Mouse (Mus musculus) mouse embryonic stem cell (cell line): ENCODE measurements around the gene Dnajc9.

Experiments used
- in situ Hi-C, 2 experiments: fragments of 300-500 bp; cut with MboI; formaldehyde crosslinking; loops; 1 replicate in 1 of 2; 3 replicates in 1 of 2; pipeline ENCODE4 v1.14.3; 2019 to 2020; ENCODE audit warnings: low sequenced_read_pairs in 2 of 2, low pct_unique_long_range_greater_than_20kb in 1 of 2, mixed read lengths in 1 of 2; ENCODE audit not compliant: unreplicated experiment in 1 of 2

The Dnajc9 gene

DNA sequence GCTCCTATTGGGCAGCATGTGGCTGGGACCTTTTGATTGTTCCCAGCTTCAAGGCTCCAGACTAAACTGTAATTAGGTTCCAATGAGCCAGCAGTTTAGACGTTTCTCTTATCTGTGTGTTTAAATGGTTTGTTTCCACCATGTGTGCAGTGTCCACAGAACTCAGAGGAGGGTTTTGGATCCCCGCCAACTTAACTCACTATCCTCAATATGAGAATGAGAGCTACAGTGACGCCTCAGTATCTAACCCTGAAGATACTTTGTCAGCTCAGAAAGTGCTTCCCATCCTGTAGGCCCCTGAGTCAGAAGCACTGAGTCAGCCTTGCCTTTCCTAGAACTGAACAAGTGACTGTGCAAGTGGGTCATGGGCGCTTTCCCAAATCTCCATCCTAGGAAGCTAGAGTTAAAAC lies 11.6 kb downstream of the Dnajc9 start:
- in situ Hi-C loops = no loop called here

DNA sequence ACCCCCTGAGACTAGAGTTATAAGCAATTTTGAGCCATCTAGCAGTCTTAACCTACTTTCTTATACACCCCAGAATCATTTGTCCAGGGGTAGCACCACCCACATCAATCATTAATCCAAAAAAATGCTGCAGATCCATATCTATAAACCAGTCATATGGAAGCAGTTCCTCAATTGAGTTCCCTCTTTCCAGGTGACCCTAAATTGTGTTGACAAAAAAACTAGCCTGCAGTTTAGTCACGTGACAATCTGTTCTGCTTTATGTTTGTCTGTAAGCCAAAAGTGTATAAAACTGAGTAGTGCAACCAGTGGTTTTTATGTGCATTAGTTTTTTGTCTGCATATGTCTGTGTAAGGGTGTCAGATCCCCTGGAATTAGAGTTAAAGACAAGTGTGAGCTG lies 16.9 kb downstream of the Dnajc9 start:
- in situ Hi-C loops = no loop called here

DNA sequence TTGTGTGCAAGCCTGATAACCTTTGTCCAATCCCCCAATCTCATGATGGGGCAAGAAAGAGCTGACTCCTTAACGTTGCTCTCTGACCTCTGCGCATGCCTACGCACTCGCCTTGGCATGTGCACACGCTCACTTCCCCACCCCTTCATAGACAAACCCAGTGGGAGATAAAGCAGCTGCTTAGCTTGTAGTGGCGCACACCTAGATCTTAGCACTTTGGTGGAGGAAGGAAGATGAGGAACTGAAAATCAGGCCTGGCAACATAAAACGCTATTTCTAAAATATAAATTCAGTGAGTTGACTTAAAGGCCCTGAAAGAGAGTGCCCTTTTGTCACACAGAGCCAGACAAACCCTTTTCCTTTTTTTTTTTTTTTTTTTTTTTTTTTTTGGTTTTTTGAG lies 17.9 kb downstream of the Dnajc9 start:
- in situ Hi-C loops = no loop called here

DNA sequence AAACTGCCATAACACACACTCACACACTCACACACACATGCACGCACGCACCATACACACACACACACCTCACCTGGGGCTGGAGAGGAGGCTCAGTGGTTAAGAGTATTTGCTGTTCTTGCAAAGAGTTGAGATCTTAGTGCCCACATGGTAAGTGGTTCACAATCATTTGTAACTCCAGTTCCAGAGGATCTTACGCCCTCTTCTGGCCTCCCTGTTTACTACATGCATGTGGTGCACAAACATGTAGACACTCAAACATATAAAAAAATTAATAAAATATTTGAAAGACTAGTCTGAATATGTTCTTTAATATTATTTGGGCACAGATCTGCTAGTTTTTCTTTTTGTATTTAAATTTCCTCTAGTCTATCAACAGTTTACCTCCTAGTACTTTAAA lies 20.4 kb downstream of the Dnajc9 start:
- in situ Hi-C loops = no loop called here

DNA sequence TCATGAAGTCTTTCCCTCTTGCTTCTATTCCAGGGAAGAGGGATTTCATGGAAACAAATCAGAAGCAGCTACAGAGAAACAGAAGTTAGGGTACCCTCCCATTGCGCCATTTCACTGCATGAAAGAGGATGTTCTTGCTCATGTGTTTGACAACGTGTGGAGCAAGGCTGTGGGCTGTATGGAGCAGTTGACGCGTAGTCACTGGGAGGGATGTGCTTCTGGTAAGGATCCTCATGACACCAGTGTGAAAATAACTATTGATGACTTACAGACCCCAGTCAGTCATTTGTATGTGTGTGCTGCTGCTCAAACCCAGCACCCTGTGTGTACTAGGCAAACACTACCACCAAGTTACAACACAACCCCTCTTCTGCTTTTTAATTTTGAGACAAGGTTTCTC lies 25.5 kb downstream of the Dnajc9 start:
- in situ Hi-C loops = no loop called here

DNA sequence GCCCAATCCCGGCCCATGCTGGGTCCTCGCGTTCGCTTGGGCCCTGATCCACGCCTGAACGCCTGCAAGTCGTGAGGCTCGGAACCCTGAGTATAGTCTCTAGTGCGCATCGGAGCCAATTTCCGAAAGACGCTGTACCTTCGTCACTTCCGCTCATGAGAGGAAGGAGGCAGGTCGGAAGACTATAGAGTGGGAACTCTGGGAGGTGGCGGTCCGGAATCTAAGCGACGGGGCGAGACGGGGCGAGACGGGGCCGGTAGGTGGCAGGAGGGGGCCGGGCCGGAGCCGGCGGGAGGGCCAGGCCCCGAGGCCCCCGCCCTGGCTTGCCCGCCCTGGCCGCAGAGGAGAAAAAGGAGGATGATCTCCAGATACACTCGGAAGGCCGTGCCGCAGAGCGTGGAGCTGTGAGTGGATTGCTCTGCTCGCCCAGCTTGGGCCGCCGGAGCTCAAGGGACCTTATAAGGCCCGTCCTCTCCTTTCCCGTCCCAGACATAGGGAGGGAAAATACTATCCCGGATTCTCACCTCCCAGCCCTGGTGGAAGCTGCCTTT lies 40.6 kb downstream of the Dnajc9 start, which contains the start of the genes Ecd and Fam149b:
TSS of gene Ecd (minus strand) at position 131 of the 551 bp plus-strand sequence.
TSS of gene Fam149b (plus strand) at position 172 of the 551 bp plus-strand sequence.
- in situ Hi-C loops = no loop called here

DNA sequence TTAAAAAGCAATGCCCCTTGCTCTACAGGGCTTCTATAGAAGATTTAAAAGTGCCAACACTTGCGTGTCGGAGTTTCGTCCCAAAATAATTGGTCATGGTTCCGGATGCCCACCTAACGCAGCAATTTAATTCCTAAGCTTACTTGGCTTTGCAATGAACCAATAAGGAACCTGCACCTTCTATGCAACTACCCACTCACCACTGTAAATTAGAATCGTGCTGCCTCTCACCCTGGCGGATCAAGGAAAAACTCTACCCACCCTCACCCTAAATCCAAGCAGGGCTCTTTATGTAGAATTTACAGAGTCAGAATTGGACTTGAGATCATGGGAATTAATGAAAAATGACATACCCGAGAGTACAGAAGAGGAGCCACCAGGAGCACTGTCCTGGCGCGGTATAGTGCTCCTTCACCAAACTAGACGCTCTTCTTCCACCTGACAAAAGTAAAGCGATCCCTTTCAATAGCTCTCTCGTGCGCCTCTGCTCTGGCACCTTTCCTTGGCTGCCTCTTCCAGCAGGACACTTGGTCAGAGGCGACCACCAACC lies 41.2 kb downstream of the Dnajc9 start:
- in situ Hi-C loops = no loop called here

DNA sequence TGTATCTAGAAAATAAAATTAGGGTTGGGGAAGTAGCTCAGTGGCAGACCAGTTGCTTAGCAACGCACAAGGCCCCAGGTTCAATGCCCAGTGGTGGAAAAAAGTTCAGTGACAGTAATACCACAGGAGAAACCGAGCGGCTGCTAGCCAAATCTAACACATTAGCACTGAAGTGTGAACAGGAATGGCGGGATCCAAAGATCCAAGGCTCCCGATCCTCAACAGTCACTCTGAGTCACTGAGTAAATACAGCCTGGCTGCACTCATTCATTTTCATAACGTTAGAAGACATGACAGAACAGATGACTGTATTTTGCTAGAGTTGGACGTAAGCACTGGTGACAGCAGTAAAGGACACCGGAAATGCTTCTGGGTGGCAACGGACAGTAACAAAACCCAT lies 42.8 kb downstream of the Dnajc9 start:
- in situ Hi-C loops = no loop called here

DNA sequence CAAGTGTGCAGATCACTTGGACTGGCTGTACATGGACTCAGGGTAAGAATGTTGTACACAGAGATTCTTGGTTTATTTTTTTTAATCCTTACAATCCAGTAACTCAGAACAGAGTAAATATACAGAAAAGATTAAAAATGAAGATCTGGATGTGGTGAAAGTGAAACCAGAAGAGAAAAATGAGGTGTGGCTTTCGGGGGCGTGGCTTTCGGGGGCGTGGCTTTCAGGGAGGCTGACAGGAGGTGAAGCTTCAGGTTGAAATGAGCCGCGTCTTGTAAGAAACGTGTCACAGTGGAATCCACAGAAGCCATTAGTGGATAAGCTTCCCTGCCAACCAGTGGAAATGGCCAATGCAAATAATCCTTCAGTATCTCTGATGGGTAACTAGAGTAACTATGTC lies 47.8 kb downstream of the Dnajc9 start:
- in situ Hi-C loops = no loop called here

DNA sequence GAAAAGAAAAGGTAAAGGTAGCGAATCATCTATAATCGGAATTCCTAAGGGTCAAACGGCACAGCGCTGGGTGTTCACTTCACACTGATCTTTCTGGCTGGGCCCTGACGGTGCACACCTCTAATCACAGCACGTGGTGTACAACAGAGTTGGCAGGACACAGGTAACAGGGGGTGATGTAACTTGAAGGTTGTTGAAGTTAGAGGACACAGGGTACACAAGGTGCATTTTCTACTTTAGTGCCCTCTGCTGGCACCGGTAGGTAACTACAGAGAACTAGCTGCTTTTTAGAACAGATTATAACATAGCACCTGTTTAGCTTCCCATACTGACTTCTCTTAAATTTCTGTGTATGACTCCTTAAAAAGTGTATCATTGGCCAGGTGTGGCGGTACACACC lies 48.6 kb downstream of the Dnajc9 start:
- in situ Hi-C loops = no loop called here

DNA sequence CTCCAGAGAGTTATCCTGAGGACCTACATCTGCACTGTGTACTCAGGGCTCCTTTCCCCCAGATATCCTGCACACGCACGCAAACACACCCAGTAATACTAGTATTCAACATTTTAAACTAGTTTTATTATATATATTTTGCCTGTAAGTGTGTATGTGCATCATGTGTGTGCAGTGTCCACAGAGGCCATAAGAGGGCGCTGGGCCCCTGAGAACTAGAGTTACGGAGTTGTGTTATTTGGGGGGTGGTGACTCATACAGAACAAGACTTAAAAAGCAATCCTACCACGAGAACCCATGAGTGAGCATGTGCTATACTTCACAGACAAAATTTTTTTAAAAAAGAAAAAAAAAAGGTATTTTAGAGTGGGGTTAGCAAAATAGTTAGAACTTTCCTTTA lies 49.3 kb downstream of the Dnajc9 start:
- in situ Hi-C loops = no loop called here
